Mouse (Mus musculus) E14TG2a.4 (cell line): Measurements from ENCODE around the gene Plekhg2.

Experiments
- CTCF ChIP-seq: conservative IDR thresholded peaks from 2 replicates; pipeline ENCODE4 v1.5.1; 2014; ENCODE audit warnings: low read length
- NANOG ChIP-seq: IDR thresholded peaks from 2 replicates; pipeline ENCODE4 v1.6.1; 2014; ENCODE audit warnings: borderline replicate concordance, low read length, mixed read lengths

DNA sequence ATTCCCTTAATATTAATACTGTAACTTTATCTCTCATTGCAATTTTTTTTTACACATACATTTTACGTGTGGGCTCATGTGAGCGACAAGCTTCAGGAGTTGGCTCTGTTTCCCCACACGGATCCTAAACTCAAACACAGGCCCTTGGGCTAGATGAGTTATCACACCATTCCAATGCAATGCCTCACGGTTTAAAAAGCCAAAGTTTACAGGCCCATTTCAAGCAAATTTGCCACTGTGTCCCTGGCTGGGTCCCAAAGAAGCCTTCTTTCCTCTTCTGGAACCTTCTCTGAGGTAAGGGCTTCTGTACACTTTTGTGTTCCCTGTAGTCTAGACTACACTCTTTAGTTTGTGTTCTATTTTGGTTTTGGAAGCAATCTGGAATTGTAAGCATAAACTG, 37.9 kb downstream of the Plekhg2 start:
- no peak for TF ChIP-seq CTCF
- TF ChIP-seq NANOG = no peak
